Mouse (Mus musculus): ENCODE measurements around the gene Dync1i2. TPM values are rescaled to one million over a fixed set of nuclear protein-coding genes. Genes with fewer than 3 reads are reported as not detected.

Dync1i2 gene
- total and polyA plus RNA-seq, 2 experiments from 2014 or later = 108 to 164 TPM

DNA sequence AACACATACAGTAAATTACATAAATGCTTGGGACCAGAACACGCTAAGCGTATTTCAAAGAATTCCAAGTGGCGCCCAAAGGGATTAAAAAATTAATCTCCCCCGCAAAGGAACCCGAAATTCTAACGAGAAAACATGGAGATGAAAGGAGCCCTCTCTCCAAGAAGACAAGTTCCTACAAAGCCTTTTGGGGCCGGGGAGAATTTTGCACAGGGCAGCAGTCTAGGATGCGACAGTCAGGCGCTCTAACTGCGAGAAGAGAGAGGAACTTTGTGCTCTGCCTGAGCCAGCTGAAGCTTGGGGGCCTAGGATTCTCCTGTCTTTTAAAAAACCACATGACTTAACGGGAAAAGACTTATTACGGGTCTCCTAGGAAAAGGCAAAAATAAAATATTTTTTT is 84.3 kb downstream of the Dync1i2 start:
- WGBS = 78% methylated on average over 12 of the region's 12 CpGs
- Histone ChIP-seq H3K27me3 (ENCODE audit: insufficient read depth, low read length) (no peaks in the 10 kb centered on the region), H3K4me2 (ENCODE audit: low read depth, low read length) (no peak overlapping the region), H3K4me3 (ENCODE audit: low read length) (no peak overlapping the region), H3K9me3 (ENCODE audit: low read length) (no peaks in the 10 kb centered on the region), H3K9ac (replicated peaks; ENCODE audit: low read length) (no peak overlapping the region), H3K36me3 (ENCODE audit: insufficient read depth, low read length) (peaks cover 11% of the 10 kb centered on the region; the same call in 1 of the 2 replicates), H3K27ac (no peak overlapping the region), H3K4me1 (ENCODE audit: insufficient read depth, low read length) (no peaks in the 10 kb centered on the region)
- no peak for DNase-seq (ENCODE audit: low spot score)
- TF ChIP-seq CTCF (IDR thresholded peaks at IDR 0.05; ENCODE audit: low read depth) = no peak
- no peak for ATAC-seq

DNA sequence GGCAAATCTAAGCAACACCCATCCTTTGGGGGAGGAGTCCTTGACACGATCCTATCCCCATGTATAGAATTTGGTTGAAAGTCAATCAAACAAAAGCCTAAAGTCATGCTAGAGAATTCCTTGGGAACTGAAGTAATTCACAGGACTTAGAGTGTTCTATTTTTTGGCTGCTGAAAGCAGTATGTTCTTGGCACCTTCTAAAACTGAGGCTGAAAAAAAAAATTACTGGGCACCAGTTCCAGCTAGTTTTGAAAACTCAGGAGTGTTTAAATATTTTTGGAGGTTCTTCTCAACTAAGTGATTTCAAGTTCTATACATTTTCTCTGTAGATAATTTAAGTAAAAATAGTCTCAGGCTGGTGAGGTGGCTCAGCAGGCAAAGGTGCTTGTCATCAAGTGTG is 86.0 kb downstream of the Dync1i2 start:
- H3K4me2 ChIP-seq (ENCODE audit: low read depth, low read length) = no peak overlapping the region
- DNase-seq (ENCODE audit: low spot score) (no peak), ATAC-seq (no peak)
- 51% methylated on average over 1 of the region's 1 CpGs for WGBS
- H3K36me3 ChIP-seq (ENCODE audit: insufficient read depth, low read length) = peaks cover 11% of the 10 kb centered on the region; the same call in 1 of the 2 replicates
- H3K9me3 ChIP-seq (ENCODE audit: low read length) = no peaks in the 10 kb centered on the region
- TF ChIP-seq CTCF (IDR thresholded peaks at IDR 0.05; ENCODE audit: low read depth) = no peak
- H3K27ac ChIP-seq = no peak overlapping the region
- no peak overlapping the region for H3K9ac ChIP-seq (replicated peaks; ENCODE audit: low read length)
- H3K27me3 ChIP-seq (ENCODE audit: insufficient read depth, low read length) = no peaks in the 10 kb centered on the region
- no peak overlapping the region for H3K4me3 ChIP-seq (ENCODE audit: low read length)
- H3K4me1 ChIP-seq (ENCODE audit: insufficient read depth, low read length) = no peaks in the 10 kb centered on the region

DNA sequence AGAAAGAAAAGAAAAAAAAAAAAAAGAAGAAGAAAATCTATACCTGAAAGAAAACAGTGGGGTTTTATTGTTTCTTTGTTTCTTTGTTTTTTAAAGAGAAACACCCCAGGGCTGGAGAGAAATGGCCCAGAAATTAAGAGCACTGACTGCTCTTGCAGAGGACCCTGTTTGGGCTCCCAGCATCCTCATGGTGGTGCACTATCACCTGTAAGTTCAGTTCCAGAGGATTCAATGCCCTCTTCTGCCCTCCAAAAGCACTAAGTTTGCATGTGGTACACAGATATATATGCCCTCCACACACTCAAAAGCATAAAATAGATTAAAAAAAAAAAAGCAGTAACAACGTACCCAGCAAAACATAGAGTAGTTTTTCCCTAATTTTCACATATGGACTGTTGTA is 87.2 kb downstream of the Dync1i2 start:
- H3K36me3 ChIP-seq (ENCODE audit: insufficient read depth, low read length) = peaks cover 11% of the 10 kb centered on the region; the same call in 1 of the 2 replicates
- WGBS = 93% methylated on average over 1 of the region's 1 CpGs
- DNase-seq (ENCODE audit: low spot score) (no peak), ATAC-seq (no peak)
- TF ChIP-seq CTCF (IDR thresholded peaks at IDR 0.05; ENCODE audit: low read depth) = no peak
- no peak overlapping the region for H3K4me3 ChIP-seq (ENCODE audit: low read length)
- H3K9ac ChIP-seq (replicated peaks; ENCODE audit: low read length) = no peak overlapping the region
- no peak overlapping the region for H3K27ac ChIP-seq
- H3K9me3 ChIP-seq (ENCODE audit: low read length) = no peaks in the 10 kb centered on the region
- no peaks in the 10 kb centered on the region for H3K4me1 ChIP-seq (ENCODE audit: insufficient read depth, low read length)
- H3K4me2 ChIP-seq (ENCODE audit: low read depth, low read length) = no peak overlapping the region
- no peaks in the 10 kb centered on the region for H3K27me3 ChIP-seq (ENCODE audit: insufficient read depth, low read length)

- DNase-seq (ENCODE audit: low spot score) (no peak), ATAC-seq (no peak)
- Histone ChIP-seq H3K4me2 (ENCODE audit: low read depth, low read length) (no peak overlapping the region), H3K36me3 (ENCODE audit: insufficient read depth, low read length) (peaks cover 11% of the 10 kb centered on the region; the same call in 1 of the 2 replicates), H3K9ac (replicated peaks; ENCODE audit: low read length) (no peak overlapping the region), H3K4me1 (ENCODE audit: insufficient read depth, low read length) (no peaks in the 10 kb centered on the region), H3K4me3 (ENCODE audit: low read length) (no peak overlapping the region), H3K27me3 (ENCODE audit: insufficient read depth, low read length) (no peaks in the 10 kb centered on the region), H3K9me3 (ENCODE audit: low read length) (no peaks in the 10 kb centered on the region), H3K27ac (peak overlapping the region; percentile 12; the same call in 1 of the 2 replicates)
- no peak for TF ChIP-seq CTCF (IDR thresholded peaks at IDR 0.05; ENCODE audit: low read depth)
- WGBS = 52% methylated on average over 3 of the region's 3 CpGs
These were observed 90.7 kb downstream of the Dync1i2 start for GRCm38 (mm10) chr2:71302156-71302663.

GRCm38 (mm10) chr2:71303221-71303620 is 91.7 kb downstream of the Dync1i2 start:
- TF ChIP-seq CTCF (IDR thresholded peaks at IDR 0.05; ENCODE audit: low read depth) = no peak
- Histone ChIP-seq H3K27me3 (ENCODE audit: insufficient read depth, low read length) (no peaks in the 10 kb centered on the region), H3K27ac (no peak overlapping the region), H3K4me2 (ENCODE audit: low read depth, low read length) (no peak overlapping the region), H3K4me1 (ENCODE audit: insufficient read depth, low read length) (no peaks in the 10 kb centered on the region), H3K36me3 (ENCODE audit: insufficient read depth, low read length) (peaks cover 16% of the 10 kb centered on the region; the same call in 1 of the 2 replicates), H3K9ac (replicated peaks; ENCODE audit: low read length) (no peak overlapping the region), H3K9me3 (ENCODE audit: low read length) (no peaks in the 10 kb centered on the region), H3K4me3 (ENCODE audit: low read length) (no peak overlapping the region)
- peak; percentile 52 for DNase-seq (ENCODE audit: low spot score)
- ATAC-seq = no peak

- no peaks in the 10 kb centered on the region for H3K4me1 ChIP-seq (ENCODE audit: insufficient read depth, low read length)
- peaks cover 16% of the 10 kb centered on the region; the same call in 1 of the 2 replicates for H3K36me3 ChIP-seq (ENCODE audit: insufficient read depth, low read length)
- no peak overlapping the region for H3K27ac ChIP-seq
- TF ChIP-seq CTCF (IDR thresholded peaks at IDR 0.05; ENCODE audit: low read depth) = no peak
- H3K4me3 ChIP-seq (ENCODE audit: low read length) = no peak overlapping the region
- H3K27me3 ChIP-seq (ENCODE audit: insufficient read depth, low read length) = no peaks in the 10 kb centered on the region
- no peak overlapping the region for H3K9ac ChIP-seq (replicated peaks; ENCODE audit: low read length)
- no peak for ATAC-seq
- 37% methylated on average over 3 of the region's 3 CpGs for WGBS
- no peaks in the 10 kb centered on the region for H3K9me3 ChIP-seq (ENCODE audit: low read length)
- DNase-seq (ENCODE audit: low spot score) = peak; percentile 42
- H3K4me2 ChIP-seq (ENCODE audit: low read depth, low read length) = no peak overlapping the region
These were observed 93.3 kb downstream of the Dync1i2 start for GRCm38 (mm10) chr2:71304821-71305220.

GRCm38 (mm10) chr2:71306357-71306756 is 94.9 kb downstream of the Dync1i2 start:
- no peak for ATAC-seq
- Histone ChIP-seq H3K4me1 (ENCODE audit: insufficient read depth, low read length) (no peaks in the 10 kb centered on the region), H3K9ac (replicated peaks; ENCODE audit: low read length) (no peak overlapping the region), H3K4me3 (ENCODE audit: low read length) (no peak overlapping the region), H3K4me2 (ENCODE audit: low read depth, low read length) (no peak overlapping the region), H3K36me3 (ENCODE audit: insufficient read depth, low read length) (peaks cover 25% of the 10 kb centered on the region; the same call in 1 of the 2 replicates), H3K27me3 (ENCODE audit: insufficient read depth, low read length) (no peaks in the 10 kb centered on the region), H3K9me3 (ENCODE audit: low read length) (no peaks in the 10 kb centered on the region), H3K27ac (no peak overlapping the region)
- no peak for TF ChIP-seq CTCF (IDR thresholded peaks at IDR 0.05; ENCODE audit: low read depth)
- no peak for DNase-seq (ENCODE audit: low spot score)

Data from hindbrain, postnatal 0 days (tissue).